Mouse (Mus musculus): ENCODE data around the gene Fsd1. TPM values are rescaled to one million over a fixed set of nuclear protein-coding genes. Genes with fewer than 3 reads are reported as not detected.
A peak's percentile ranks its signal among the peaks of the same experiment; 100 is the strongest.

Fsd1 gene
- polyA plus RNA-seq, 1 experiment from 2014 or later: 9.8 TPM

- WGBS: 55% methylated on average over 2 of the region's 2 CpGs
- H3K4me1 ChIP-seq: 0 out of 2 replicates have a peak, but pooled peaks cover 8% of the 10 kb centered on the region
- no peaks in the 10 kb centered on the region for H3K27me3 ChIP-seq (replicated peaks)
- no peak for ATAC-seq (ENCODE audit: insufficient read depth, low FRiP score, low read depth)
- no peaks in the 10 kb centered on the region for H3K9me3 ChIP-seq
- H3K36me3 ChIP-seq: 0 out of 2 replicates have a peak, but pooled peaks cover 7% of the 10 kb centered on the region
- H3K27ac ChIP-seq: no peak overlapping the region; the same call in 1 of the 2 replicates
- H3K9ac ChIP-seq: no peak overlapping the region
- H3K4me2 ChIP-seq: no peak overlapping the region
- no peak overlapping the region for H3K4me3 ChIP-seq (replicated peaks)
These were observed 38.2 kb downstream of the Fsd1 start for GRCm38 (mm10) chr17:56024476-56024875.

GRCm38 (mm10) chr17:56024931-56025330 is 38.6 kb downstream of the Fsd1 start:
- Histone ChIP-seq H3K4me2 (no peak overlapping the region), H3K9ac (no peak overlapping the region), H3K9me3 (no peaks in the 10 kb centered on the region), H3K27ac (no peak overlapping the region), H3K27me3 (replicated peaks) (no peaks in the 10 kb centered on the region), H3K36me3 (0 out of 2 replicates have a peak, but pooled peaks cover 8% of the 10 kb centered on the region), H3K4me1 (0 out of 2 replicates have a peak, but pooled peaks cover 8% of the 10 kb centered on the region), H3K4me3 (replicated peaks) (no peak overlapping the region)
- WGBS: 71% methylated on average over 5 of the region's 5 CpGs
- ATAC-seq (ENCODE audit: insufficient read depth, low FRiP score, low read depth): no peak

GRCm38 (mm10) chr17:56026303-56026702 is 40.0 kb downstream of the Fsd1 start:
- no peaks in the 10 kb centered on the region for H3K27me3 ChIP-seq (replicated peaks)
- H3K9ac ChIP-seq: no peak overlapping the region
- ATAC-seq (ENCODE audit: insufficient read depth, low FRiP score, low read depth): no peak
- H3K4me2 ChIP-seq: no peak overlapping the region
- WGBS: 81% methylated on average over 1 of the region's 1 CpGs
- no peaks in the 10 kb centered on the region for H3K9me3 ChIP-seq
- H3K4me1 ChIP-seq: peaks cover 18% of the 10 kb centered on the region
- 0 out of 2 replicates have a peak, but pooled peaks cover 8% of the 10 kb centered on the region for H3K36me3 ChIP-seq
- H3K4me3 ChIP-seq (replicated peaks): no peak overlapping the region
- H3K27ac ChIP-seq: no peak overlapping the region

GRCm38 (mm10) chr17:56026881-56027280 is 40.6 kb downstream of the Fsd1 start:
- WGBS: 67% methylated on average over 1 of the region's 1 CpGs
- Histone ChIP-seq H3K4me2 (no peak overlapping the region), H3K4me3 (replicated peaks) (no peak overlapping the region), H3K27me3 (replicated peaks) (no peaks in the 10 kb centered on the region), H3K9me3 (no peaks in the 10 kb centered on the region), H3K4me1 (peaks cover 20% of the 10 kb centered on the region), H3K9ac (no peak overlapping the region), H3K36me3 (0 out of 2 replicates have a peak, but pooled peaks cover 8% of the 10 kb centered on the region), H3K27ac (no peak overlapping the region)
- ATAC-seq (ENCODE audit: insufficient read depth, low FRiP score, low read depth): no peak

GRCm38 (mm10) chr17:56027801-56028441 is 41.6 kb downstream of the Fsd1 start:
- H3K4me1 ChIP-seq: peaks cover 24% of the 10 kb centered on the region
- no peaks in the 10 kb centered on the region for H3K9me3 ChIP-seq
- no peak overlapping the region for H3K4me2 ChIP-seq
- no peak overlapping the region for H3K9ac ChIP-seq
- 91% methylated on average over 5 of the region's 5 CpGs for WGBS
- no peak for ATAC-seq (ENCODE audit: insufficient read depth, low FRiP score, low read depth)
- H3K4me3 ChIP-seq (replicated peaks): no peak overlapping the region
- H3K27me3 ChIP-seq (replicated peaks): no peaks in the 10 kb centered on the region
- H3K27ac ChIP-seq: no peak overlapping the region
- H3K36me3 ChIP-seq: 0 out of 2 replicates have a peak, but pooled peaks cover 8% of the 10 kb centered on the region

GRCm38 (mm10) chr17:56030238-56030870 is 44.0 kb downstream of the Fsd1 start:
- 88% methylated on average over 9 of the region's 9 CpGs for WGBS
- Histone ChIP-seq H3K27ac (no peak overlapping the region), H3K36me3 (0 out of 2 replicates have a peak, but pooled peaks cover 8% of the 10 kb centered on the region), H3K27me3 (replicated peaks) (no peaks in the 10 kb centered on the region), H3K4me1 (peaks cover 45% of the 10 kb centered on the region), H3K9me3 (no peaks in the 10 kb centered on the region), H3K4me3 (replicated peaks) (no peak overlapping the region), H3K9ac (no peak overlapping the region), H3K4me2 (no peak overlapping the region)
- ATAC-seq (ENCODE audit: insufficient read depth, low FRiP score, low read depth): no peak

- no peak overlapping the region for H3K4me2 ChIP-seq
- no peak overlapping the region for H3K9ac ChIP-seq
- 52% methylated on average over 5 of the region's 5 CpGs for WGBS
- no peaks in the 10 kb centered on the region for H3K9me3 ChIP-seq
- no peak for ATAC-seq (ENCODE audit: insufficient read depth, low FRiP score, low read depth)
- no peak overlapping the region for H3K4me3 ChIP-seq (replicated peaks)
- no peaks in the 10 kb centered on the region for H3K27me3 ChIP-seq (replicated peaks)
- peaks cover 45% of the 10 kb centered on the region for H3K4me1 ChIP-seq
- no peak overlapping the region for H3K27ac ChIP-seq
- 0 out of 2 replicates have a peak, but pooled peaks cover 8% of the 10 kb centered on the region for H3K36me3 ChIP-seq
These were observed 44.6 kb downstream of the Fsd1 start for GRCm38 (mm10) chr17:56030919-56031318.

GRCm38 (mm10) chr17:56031431-56031830 is 45.1 kb downstream of the Fsd1 start:
- 0 out of 2 replicates have a peak, but pooled peaks cover 6% of the 10 kb centered on the region for H3K36me3 ChIP-seq
- H3K9me3 ChIP-seq: no peaks in the 10 kb centered on the region
- no peak overlapping the region for H3K27ac ChIP-seq
- H3K27me3 ChIP-seq (replicated peaks): no peaks in the 10 kb centered on the region
- 85% methylated on average over 7 of the region's 7 CpGs for WGBS
- H3K9ac ChIP-seq: no peak overlapping the region
- H3K4me1 ChIP-seq: peaks cover 45% of the 10 kb centered on the region
- no peak overlapping the region for H3K4me3 ChIP-seq (replicated peaks)
- H3K4me2 ChIP-seq: no peak overlapping the region
- ATAC-seq (ENCODE audit: insufficient read depth, low FRiP score, low read depth): no peak

GRCm38 (mm10) chr17:56032127-56032733 is 45.9 kb downstream of the Fsd1 start:
- ATAC-seq (ENCODE audit: insufficient read depth, low FRiP score, low read depth): no peak
- WGBS: 73% methylated on average over 6 of the region's 6 CpGs
- no peak overlapping the region for H3K4me3 ChIP-seq (replicated peaks)
- H3K36me3 ChIP-seq: 0 out of 2 replicates have a peak, but pooled peaks cover 5% of the 10 kb centered on the region
- no peak overlapping the region for H3K9ac ChIP-seq
- no peaks in the 10 kb centered on the region for H3K9me3 ChIP-seq
- H3K27ac ChIP-seq: no peak overlapping the region; the same call in 1 of the 2 replicates
- H3K4me1 ChIP-seq: peaks cover 45% of the 10 kb centered on the region
- H3K27me3 ChIP-seq (replicated peaks): no peaks in the 10 kb centered on the region
- H3K4me2 ChIP-seq: no peak overlapping the region

- Histone ChIP-seq H3K9ac (no peak overlapping the region), H3K4me2 (no peak overlapping the region), H3K4me3 (replicated peaks) (no peak overlapping the region), H3K9me3 (no peaks in the 10 kb centered on the region), H3K27me3 (replicated peaks) (no peaks in the 10 kb centered on the region), H3K4me1 (peaks cover 45% of the 10 kb centered on the region), H3K27ac (peak overlapping the region; percentile 31; the same call in 1 of the 2 replicates), H3K36me3 (0 out of 2 replicates have a peak, but pooled peaks cover 5% of the 10 kb centered on the region)
- no peak for ATAC-seq (ENCODE audit: insufficient read depth, low FRiP score, low read depth)
- WGBS: 66% methylated on average over 7 of the region's 7 CpGs
These were observed 46.5 kb downstream of the Fsd1 start for GRCm38 (mm10) chr17:56032831-56033230.

GRCm38 (mm10) chr17:56034040-56034725 is 47.9 kb downstream of the Fsd1 start:
- peak overlapping the region; percentile 93; the same call in 1 of the 2 replicates for H3K4me3 ChIP-seq (replicated peaks)
- no peak overlapping the region for H3K9ac ChIP-seq
- no peak overlapping the region for H3K27ac ChIP-seq

More at GRCm38 (mm10) chr17:56034040-56034725, 47.9 kb downstream of the Fsd1 start:
- no peak for ATAC-seq (ENCODE audit: insufficient read depth, low FRiP score, low read depth)
- Histone ChIP-seq H3K4me1 (peaks cover 45% of the 10 kb centered on the region), H3K9me3 (no peaks in the 10 kb centered on the region), H3K4me2 (peak overlapping the region; percentile 59; the same call in 1 of the 2 replicates), H3K27me3 (replicated peaks) (no peaks in the 10 kb centered on the region), H3K36me3 (0 out of 2 replicates have a peak, but pooled peaks cover 4% of the 10 kb centered on the region)
- WGBS: 83% methylated on average over 7 of the region's 7 CpGs
